Mouse (Mus musculus): ENCODE data around the gene Nme2. TPM values are rescaled to one million over a fixed set of nuclear protein-coding genes. Genes with fewer than 3 reads are reported as not detected.
A peak's percentile ranks its signal among the peaks of the same experiment; 100 is the strongest.

Gene Nme2
- total and polyA plus RNA-seq, 2 experiments: 153 to 363 TPM

DNA sequence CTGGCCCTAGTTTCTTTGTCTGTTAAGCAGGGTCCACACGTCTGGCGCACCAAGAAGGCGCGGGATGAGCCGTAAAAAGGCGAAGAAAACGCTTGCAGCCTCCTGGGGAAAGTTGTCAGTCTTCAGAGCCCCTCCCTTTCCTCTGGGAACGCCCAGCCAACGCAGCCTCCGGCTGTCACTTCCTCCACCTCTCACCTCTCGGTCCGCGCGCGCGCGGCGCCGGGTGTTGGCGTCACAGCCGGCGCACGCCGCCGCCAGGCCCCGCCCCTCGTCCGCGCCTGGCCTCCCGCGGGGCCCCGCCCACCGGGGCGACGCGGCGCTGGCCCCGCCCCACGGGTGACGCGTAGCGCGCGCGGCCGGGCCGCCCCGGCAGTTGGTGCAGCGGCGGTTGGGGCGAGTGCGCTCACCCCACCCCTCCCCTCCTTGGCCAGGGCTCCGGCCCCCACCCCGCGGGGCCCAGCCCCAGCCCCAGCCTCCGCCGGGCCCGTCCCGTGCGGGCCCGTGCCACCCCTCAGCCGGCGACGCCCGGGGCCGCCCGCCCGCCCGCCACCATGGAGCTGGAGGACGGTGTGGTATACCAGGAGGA lies 39.8 kb upstream of the Nme2 start, which contains the start of gene Spag9:
Spag9 (plus strand) TSS at position 372 of the 586 bp plus-strand sequence.
- TF ChIP-seq POLR2A (IDR thresholded peaks at IDR 0.05; ENCODE audit: extremely low read depth, insufficient read depth, low read length): peak; percentile 78
- TF ChIP-seq CTCF (IDR thresholded peaks at IDR 0.05; ENCODE audit: low read depth, low read length): no peak
- DNase-seq (ENCODE audit: extremely low read depth, low read depth, low spot score): peak; percentile 84
- H3K27me3 ChIP-seq (ENCODE audit: control insufficient read depth, insufficient read depth, low read length): no peaks in the 10 kb centered on the region
- under 1% methylated on average over 65 of the region's 70 CpGs for WGBS
- H3K9ac ChIP-seq (ENCODE audit: low read depth, low read length): peak within 1 kb of the TSS; percentile 96
- H3K27ac ChIP-seq (replicated peaks; ENCODE audit: insufficient read depth, low read depth, low read length): peak within 1 kb of the TSS; percentile 99
- H3K4me1 ChIP-seq (ENCODE audit: control insufficient read depth, insufficient read depth, low read length): peaks cover 20% of the 10 kb centered on the region
- H3K79me2 ChIP-seq (ENCODE audit: control insufficient read depth, insufficient read depth, low read length): peaks cover 18% of the 10 kb centered on the region
- H3K4me3 ChIP-seq (ENCODE audit: insufficient read depth, low read depth, low read length): peak within 1 kb of the TSS; percentile 84
- H3K36me3 ChIP-seq (ENCODE audit: control insufficient read depth, insufficient read depth, low read length): no peaks in the 10 kb centered on the region

DNA sequence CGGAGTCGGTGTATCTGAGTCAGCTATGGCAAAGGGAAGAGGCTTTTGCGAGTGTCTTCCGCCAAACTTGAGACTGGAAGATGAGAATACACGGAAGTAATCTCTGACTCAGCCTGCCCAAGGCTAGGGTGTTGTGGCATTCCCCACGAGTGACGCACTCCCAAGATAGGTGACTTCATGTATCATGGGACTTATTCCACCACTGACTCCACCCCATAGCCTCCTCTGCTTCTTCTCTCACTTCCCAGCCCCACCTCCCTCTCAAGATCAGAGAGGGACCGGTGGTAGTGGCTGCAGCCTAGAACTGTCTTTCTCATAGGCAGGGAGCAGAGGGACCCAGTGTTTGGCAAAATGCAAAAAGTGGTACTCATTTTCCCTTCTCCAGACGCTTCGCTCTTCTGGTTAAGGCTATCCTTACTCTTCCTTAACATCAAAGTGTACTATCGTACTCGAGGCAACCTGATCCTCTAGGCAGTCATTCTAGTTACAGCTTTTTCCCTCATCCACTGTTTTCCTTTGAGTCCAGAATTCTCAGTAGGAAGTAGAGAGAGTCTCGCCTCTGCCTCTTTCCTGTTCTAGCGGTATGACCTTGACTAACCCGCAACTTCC lies 39.2 kb upstream of the Nme2 start:
- peaks cover 18% of the 10 kb centered on the region for H3K4me1 ChIP-seq (ENCODE audit: control insufficient read depth, insufficient read depth, low read length)

DNA sequence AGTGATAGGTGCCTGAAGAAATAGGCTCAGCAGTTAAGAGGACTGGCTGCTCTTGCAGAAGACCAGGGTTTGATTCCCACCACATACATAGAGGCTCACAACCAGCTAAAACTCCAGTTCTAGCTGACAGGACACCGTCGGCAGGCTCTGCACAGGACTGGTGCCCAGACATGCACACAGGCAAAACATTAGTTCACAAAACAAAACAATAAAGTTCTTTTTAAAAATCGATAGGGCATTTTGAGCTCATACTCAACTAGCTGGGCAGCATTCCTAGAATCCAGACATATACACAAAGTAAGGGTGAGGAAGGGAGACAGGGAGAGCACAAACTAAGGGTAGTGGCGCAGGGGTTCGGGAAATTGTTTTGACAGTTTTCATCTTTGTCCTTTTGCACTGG lies 38.5 kb upstream of the Nme2 start:
- peak overlapping the region; percentile 99 for H3K27ac ChIP-seq (replicated peaks; ENCODE audit: insufficient read depth, low read depth, low read length)
- no peaks in the 10 kb centered on the region for H3K36me3 ChIP-seq (ENCODE audit: control insufficient read depth, insufficient read depth, low read length)
- H3K4me3 ChIP-seq (ENCODE audit: insufficient read depth, low read depth, low read length): peak overlapping the region; percentile 69
- TF ChIP-seq CTCF (IDR thresholded peaks at IDR 0.05; ENCODE audit: low read depth, low read length) (no peak), POLR2A (IDR thresholded peaks at IDR 0.05; ENCODE audit: extremely low read depth, insufficient read depth, low read length) (no peak)
- H3K4me1 ChIP-seq (ENCODE audit: control insufficient read depth, insufficient read depth, low read length): peaks cover 15% of the 10 kb centered on the region; the same call in 1 of the 2 replicates
- H3K79me2 ChIP-seq (ENCODE audit: control insufficient read depth, insufficient read depth, low read length): peaks cover 13% of the 10 kb centered on the region
- WGBS: 12% methylated on average over 5 of the region's 5 CpGs
- H3K9ac ChIP-seq (ENCODE audit: low read depth, low read length): peak overlapping the region; percentile 91
- peak; percentile 66 for DNase-seq (ENCODE audit: extremely low read depth, low read depth, low spot score)
- no peaks in the 10 kb centered on the region for H3K27me3 ChIP-seq (ENCODE audit: control insufficient read depth, insufficient read depth, low read length)

More for the DNA sequence above, 39.2 kb upstream of the Nme2 start:
- TF ChIP-seq POLR2A (IDR thresholded peaks at IDR 0.05; ENCODE audit: extremely low read depth, insufficient read depth, low read length) (0 out of 2 replicates have a peak, but pooled peaks have one; percentile 4), CTCF (IDR thresholded peaks at IDR 0.05; ENCODE audit: low read depth, low read length) (no peak)
- WGBS: 6% methylated on average over 15 of the region's 15 CpGs
- Histone ChIP-seq H3K9ac (ENCODE audit: low read depth, low read length) (peak overlapping the region; percentile 91), H3K36me3 (ENCODE audit: control insufficient read depth, insufficient read depth, low read length) (no peaks in the 10 kb centered on the region), H3K4me3 (ENCODE audit: insufficient read depth, low read depth, low read length) (peak overlapping the region; percentile 69), H3K27ac (replicated peaks; ENCODE audit: insufficient read depth, low read depth, low read length) (peak overlapping the region; percentile 99), H3K27me3 (ENCODE audit: control insufficient read depth, insufficient read depth, low read length) (no peaks in the 10 kb centered on the region), H3K79me2 (ENCODE audit: control insufficient read depth, insufficient read depth, low read length) (peaks cover 16% of the 10 kb centered on the region)
- DNase-seq (ENCODE audit: extremely low read depth, low read depth, low spot score): peak; percentile 76

DNA sequence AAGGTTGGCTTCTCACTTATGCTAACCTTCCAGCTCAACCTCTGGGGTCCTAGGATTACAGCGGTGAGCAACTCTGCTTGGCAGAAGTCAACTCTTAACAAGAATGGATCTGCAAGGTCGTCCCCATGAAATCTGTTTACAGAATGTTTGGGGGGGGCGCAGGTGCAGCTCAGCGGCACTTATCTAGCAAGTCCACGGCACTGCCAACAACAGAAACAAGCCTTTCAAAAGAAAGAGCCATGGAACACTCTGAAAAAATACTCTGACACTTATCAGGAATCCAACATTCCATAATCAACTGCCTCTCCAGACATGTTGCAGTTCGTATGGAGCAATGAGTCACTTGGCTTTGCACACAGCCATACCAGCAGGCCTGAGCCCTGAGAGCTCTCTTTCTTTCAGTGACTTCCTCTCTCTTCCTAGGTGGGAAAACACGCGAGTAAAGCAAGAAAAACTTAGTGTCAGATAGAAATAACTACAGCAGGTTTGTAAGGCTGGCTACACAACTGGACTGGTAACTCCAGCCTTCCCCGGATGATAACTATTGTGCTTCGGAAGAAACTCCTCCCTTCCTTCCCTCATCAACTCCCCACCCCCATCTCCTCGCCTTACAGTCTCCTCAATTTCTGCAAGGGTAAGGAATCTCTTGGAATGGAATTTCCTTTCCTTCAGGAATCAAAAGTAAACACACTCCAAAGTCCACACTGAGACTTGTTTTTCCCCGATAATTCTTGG lies 32.4 kb upstream of the Nme2 start:
- H3K36me3 ChIP-seq (ENCODE audit: control insufficient read depth, insufficient read depth, low read length): no peaks in the 10 kb centered on the region
- no peak for DNase-seq (ENCODE audit: extremely low read depth, low read depth, low spot score)
- WGBS: 59% methylated on average over 12 of the region's 12 CpGs
- peak overlapping the region; percentile 64 for H3K27ac ChIP-seq (replicated peaks; ENCODE audit: insufficient read depth, low read depth, low read length)
- H3K4me1 ChIP-seq (ENCODE audit: control insufficient read depth, insufficient read depth, low read length): peaks cover 6% of the 10 kb centered on the region; the same call in 1 of the 2 replicates
- no peaks in the 10 kb centered on the region for H3K79me2 ChIP-seq (ENCODE audit: control insufficient read depth, insufficient read depth, low read length)
- no peak overlapping the region for H3K4me3 ChIP-seq (ENCODE audit: insufficient read depth, low read depth, low read length)
- H3K27me3 ChIP-seq (ENCODE audit: control insufficient read depth, insufficient read depth, low read length): no peaks in the 10 kb centered on the region
- TF ChIP-seq CTCF (IDR thresholded peaks at IDR 0.05; ENCODE audit: low read depth, low read length): no peak
- no peak for TF ChIP-seq POLR2A (IDR thresholded peaks at IDR 0.05; ENCODE audit: extremely low read depth, insufficient read depth, low read length)
- H3K9ac ChIP-seq (ENCODE audit: low read depth, low read length): 0 out of 2 replicates have a peak overlapping the region, but pooled peaks have one; percentile 13

DNA sequence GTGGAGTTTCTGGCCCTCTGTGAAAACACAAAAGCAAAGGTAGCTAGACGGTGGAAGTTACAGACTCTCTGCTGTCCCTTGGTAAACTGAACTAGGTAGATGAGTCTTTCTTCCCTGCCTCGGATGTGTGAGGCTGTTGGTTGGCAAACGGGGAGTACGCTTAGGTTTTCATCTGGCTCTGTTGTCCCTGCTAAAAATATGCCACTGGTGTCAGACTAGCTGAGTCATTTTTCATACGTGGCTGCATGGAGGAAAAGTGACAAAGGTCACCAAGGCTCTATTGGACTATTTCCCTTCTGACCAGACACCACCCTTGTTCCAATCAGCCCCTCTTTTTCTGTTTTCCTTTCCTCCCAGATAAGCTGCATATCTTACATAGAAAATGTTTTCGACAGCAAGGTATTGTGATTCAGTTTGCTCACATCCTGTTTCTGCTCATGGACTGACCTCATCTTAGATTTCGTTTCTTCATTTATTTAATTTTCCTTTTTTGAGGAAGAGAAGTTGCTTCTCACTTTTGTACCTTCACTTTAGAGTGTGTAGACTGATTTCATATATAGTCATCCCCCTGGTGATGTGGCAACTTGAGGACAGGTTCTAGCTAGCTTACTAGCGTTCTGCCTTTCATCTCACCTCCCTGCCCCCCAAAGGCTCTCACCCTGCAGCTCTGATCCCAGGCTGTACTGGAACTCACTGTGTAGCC lies 31.7 kb upstream of the Nme2 start:
- TF ChIP-seq POLR2A (IDR thresholded peaks at IDR 0.05; ENCODE audit: extremely low read depth, insufficient read depth, low read length): no peak
- no peak for TF ChIP-seq CTCF (IDR thresholded peaks at IDR 0.05; ENCODE audit: low read depth, low read length)
- H3K36me3 ChIP-seq (ENCODE audit: control insufficient read depth, insufficient read depth, low read length): no peaks in the 10 kb centered on the region
- H3K9ac ChIP-seq (ENCODE audit: low read depth, low read length): no peak overlapping the region
- H3K4me1 ChIP-seq (ENCODE audit: control insufficient read depth, insufficient read depth, low read length): peaks cover 6% of the 10 kb centered on the region; the same call in 1 of the 2 replicates
- no peak overlapping the region for H3K4me3 ChIP-seq (ENCODE audit: insufficient read depth, low read depth, low read length)
- H3K27me3 ChIP-seq (ENCODE audit: control insufficient read depth, insufficient read depth, low read length): no peaks in the 10 kb centered on the region
- peak overlapping the region; percentile 73 for H3K27ac ChIP-seq (replicated peaks; ENCODE audit: insufficient read depth, low read depth, low read length)
- peak; percentile 59 for DNase-seq (ENCODE audit: extremely low read depth, low read depth, low spot score)
- 44% methylated on average over 8 of the region's 8 CpGs for WGBS
- no peaks in the 10 kb centered on the region for H3K79me2 ChIP-seq (ENCODE audit: control insufficient read depth, insufficient read depth, low read length)
